Mouse (Mus musculus): ENCODE data around the gene Flii. TPM values are rescaled to one million over a fixed set of nuclear protein-coding genes. Genes with fewer than 3 reads are reported as not detected.

The Flii gene
- polyA plus RNA-seq, 1 experiment, result 152 TPM

DNA sequence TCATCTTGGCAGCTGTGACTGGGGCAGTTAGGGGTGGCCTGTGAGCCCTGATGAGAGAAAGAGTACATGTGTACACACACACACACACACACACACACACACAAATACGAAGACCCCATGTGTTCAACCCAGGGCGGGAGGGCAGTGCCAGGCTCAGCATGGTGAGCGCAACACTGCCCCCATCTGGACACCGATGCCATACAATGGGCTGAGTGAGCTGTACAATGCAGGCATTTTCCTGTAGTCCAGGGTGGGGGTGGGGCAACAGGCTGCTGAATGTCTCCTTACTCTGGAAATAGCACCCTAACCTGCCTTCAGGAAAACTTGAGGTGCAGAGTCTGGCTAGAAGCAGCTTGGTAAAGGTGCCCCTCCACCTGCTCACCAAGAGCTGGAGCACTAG lies 23.9 kb downstream of the Flii start:
- peak; percentile 84 for DNase-seq (ENCODE audit: low read depth)
- no peak for TF ChIP-seq POLR2A (IDR thresholded peaks at IDR 0.05; ENCODE audit: borderline replicate concordance, extremely low read depth, insufficient read depth, insufficient read length, poor library complexity, severe bottlenecking)
- peak; percentile 75 for TF ChIP-seq CTCF (IDR thresholded peaks at IDR 0.05; ENCODE audit: borderline replicate concordance, extremely low read depth, insufficient read depth, insufficient read length)

DNA sequence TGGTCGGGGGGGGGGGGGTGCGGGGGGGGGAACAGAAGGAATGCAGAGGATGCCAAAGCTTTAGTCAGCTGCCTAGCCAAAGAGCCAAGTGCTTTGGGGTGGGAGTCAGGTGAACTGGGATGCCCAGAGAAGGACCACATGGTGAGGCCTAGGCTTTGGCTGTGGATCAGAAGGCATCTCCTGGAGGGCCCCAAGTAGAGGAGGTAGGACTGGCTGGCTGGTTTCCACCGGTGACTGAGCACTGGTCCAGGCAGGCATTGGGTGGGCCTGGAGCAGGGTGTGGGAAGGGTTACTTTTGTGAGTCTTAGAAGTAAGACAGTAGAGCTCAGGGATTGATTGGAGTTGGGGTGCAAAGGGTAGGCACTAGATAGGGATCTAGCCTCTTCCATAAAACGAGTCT lies 25.5 kb downstream of the Flii start:
- TF ChIP-seq POLR2A (IDR thresholded peaks at IDR 0.05; ENCODE audit: borderline replicate concordance, extremely low read depth, insufficient read depth, insufficient read length, poor library complexity, severe bottlenecking) (no peak), CTCF (IDR thresholded peaks at IDR 0.05; ENCODE audit: borderline replicate concordance, extremely low read depth, insufficient read depth, insufficient read length) (no peak)
- no peak for DNase-seq (ENCODE audit: low read depth)

DNA sequence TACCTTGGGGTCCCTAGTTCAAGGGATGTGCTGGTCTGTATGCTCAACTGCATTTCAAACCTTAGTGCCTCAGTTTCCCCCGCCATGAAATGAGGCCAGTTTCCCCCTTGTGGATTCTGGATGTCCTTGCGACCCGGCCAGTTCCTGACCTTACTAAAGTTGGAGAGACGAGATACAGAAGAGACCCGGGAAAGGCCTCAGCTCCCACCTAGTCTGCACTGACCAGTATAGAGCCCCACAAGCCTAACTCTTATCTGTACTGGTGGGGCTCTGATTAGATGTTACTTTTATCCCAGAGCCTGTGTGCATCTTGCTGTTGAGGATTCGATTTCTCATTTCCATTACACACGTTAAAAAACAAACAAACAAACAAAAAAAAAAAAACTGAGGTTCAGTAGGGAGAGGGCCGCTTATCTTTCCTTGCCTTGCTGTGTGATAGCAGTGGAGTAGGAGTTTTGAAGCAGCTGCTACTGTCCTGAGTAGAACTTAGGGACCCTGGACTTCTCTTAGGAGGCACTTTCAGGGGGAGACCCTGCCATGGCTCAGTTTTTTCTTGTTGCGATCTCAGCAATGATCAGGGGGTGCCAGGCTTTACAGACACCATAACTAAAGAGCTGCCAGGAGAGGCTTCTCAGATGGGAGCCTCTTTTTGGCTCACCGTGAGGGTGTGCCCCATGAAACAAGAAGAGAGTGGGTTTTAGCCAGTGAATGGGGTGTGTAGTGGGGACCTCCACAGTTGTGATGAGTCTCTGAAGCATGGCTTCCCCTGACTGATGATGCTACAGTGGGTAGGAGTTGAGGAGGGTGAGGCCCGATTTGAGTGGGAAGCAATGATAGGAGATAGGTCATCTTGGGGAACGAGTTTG lies 26.5 kb downstream of the Flii start:
- DNase-seq (ENCODE audit: low read depth), result no peak
- TF ChIP-seq POLR2A (IDR thresholded peaks at IDR 0.05; ENCODE audit: borderline replicate concordance, extremely low read depth, insufficient read depth, insufficient read length, poor library complexity, severe bottlenecking) (no peak), CTCF (IDR thresholded peaks at IDR 0.05; ENCODE audit: borderline replicate concordance, extremely low read depth, insufficient read depth, insufficient read length) (no peak)

DNA sequence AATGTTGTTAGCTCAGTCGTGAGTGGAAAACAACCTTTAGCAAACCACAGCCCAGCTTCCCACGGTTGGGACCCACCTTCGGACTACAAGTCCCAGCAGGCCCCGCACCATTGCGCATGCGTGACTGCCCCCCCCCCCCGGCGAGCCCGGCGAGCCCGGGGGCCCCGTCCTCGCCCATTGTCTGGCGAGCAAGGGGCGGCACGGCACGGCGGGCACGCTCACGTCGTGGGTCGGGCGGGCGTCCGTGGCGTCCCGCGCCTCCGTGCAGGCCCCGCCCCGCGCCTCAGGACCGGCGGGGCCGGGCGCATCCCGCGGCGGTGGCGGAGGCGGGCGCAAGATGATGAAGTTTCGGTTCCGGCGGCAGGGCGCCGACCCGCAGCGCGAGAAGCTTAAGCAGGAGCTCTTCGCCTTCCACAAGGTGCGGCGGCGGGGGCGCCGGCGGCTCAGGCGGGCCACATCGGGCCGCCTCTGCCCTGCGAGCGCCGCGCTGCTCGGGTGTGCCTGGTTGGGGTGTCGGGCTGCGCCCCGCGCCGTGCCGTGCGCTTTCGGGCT lies 27.5 kb downstream of the Flii start, which contains the start of gene Llgl1:
TSS of gene Llgl1 (plus strand) at position 200 of the 552 bp plus-strand sequence.
- TF ChIP-seq CTCF (IDR thresholded peaks at IDR 0.05; ENCODE audit: borderline replicate concordance, extremely low read depth, insufficient read depth, insufficient read length) (no peak), POLR2A (IDR thresholded peaks at IDR 0.05; ENCODE audit: borderline replicate concordance, extremely low read depth, insufficient read depth, insufficient read length, poor library complexity, severe bottlenecking) (peak; percentile 84)
- peak; percentile 98 for DNase-seq (ENCODE audit: low read depth)

DNA sequence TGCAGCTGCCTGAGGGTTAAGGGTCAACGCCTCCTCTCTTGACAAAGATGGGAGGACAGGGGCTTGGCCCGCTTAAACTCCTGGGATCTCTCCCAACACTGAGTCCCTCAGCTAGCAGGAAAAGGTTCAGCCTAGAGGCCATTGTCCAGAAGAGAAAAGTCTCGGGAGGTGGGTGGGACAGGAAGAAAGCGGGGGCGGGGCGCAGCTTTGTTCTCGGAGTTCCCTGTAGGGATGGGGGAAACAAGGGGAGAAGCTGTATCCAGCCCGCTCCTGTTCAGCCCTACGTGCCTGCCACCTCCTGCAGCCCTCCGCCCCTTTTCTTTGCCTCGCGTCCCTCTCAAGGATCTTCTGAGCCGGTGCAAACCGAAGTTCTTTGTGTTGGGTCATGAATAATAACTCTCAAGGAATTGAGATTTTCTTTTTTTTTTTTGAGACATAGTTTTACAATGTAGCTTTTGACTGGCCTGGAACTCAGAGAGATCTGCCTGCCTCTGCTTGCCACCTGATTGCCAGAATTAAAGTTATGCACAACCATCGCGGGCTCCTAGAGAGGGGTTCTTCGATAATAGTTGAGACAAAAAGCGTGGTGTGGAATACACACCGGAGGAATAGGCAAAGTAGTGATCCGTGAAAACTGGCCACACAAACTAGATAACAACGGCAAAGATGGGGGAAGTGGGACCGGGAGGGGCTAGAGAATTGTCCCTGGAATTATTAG lies 28.1 kb downstream of the Flii start:
- peak; percentile 85 for DNase-seq (ENCODE audit: low read depth)
- TF ChIP-seq POLR2A (IDR thresholded peaks at IDR 0.05; ENCODE audit: borderline replicate concordance, extremely low read depth, insufficient read depth, insufficient read length, poor library complexity, severe bottlenecking), result peak; percentile 38; the same call in 1 of the 2 replicates
- TF ChIP-seq CTCF (IDR thresholded peaks at IDR 0.05; ENCODE audit: borderline replicate concordance, extremely low read depth, insufficient read depth, insufficient read length), result no peak

DNA sequence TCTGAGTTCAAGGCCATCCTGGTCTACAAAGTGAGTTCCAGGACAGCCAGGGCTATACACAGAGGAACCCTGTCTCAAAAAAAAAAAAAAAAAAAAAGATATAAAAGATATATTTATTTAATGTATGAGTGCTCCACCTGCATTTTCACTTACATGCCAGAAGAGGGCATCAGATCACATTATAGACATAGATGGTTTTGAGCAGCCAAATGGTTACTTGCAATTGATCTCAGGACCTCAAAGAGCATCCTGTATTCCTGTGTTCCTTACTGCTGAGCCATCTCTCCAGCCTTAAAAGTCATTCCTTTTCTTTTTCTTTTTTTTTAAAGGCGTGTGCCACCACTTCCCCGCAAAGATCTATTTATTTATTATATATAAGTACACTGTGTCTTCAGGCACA lies 29.5 kb downstream of the Flii start:
- TF ChIP-seq CTCF (IDR thresholded peaks at IDR 0.05; ENCODE audit: borderline replicate concordance, extremely low read depth, insufficient read depth, insufficient read length), result 0 out of 2 replicates have a peak, but pooled peaks have one; percentile 30
- TF ChIP-seq POLR2A (IDR thresholded peaks at IDR 0.05; ENCODE audit: borderline replicate concordance, extremely low read depth, insufficient read depth, insufficient read length, poor library complexity, severe bottlenecking), result no peak
- peak; percentile 57 for DNase-seq (ENCODE audit: low read depth)

DNA sequence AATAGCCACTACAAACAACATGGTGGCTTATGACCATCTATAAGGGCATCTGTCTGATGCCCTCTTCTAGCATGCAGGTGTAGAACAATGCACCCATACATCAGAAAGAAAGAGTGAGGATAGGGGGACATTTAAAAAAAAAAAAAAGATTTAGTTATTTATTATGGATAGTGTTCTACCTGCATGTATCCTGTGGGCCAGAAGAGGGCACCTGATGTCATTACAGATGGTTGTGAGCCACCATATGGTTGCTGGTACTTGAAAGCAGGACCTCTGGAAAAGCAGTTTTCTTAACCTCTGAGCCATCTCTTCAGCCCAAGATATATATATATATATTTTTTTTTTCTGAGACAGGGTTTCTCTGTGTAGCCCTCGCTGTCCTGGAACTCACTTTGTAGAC lies 30.9 kb downstream of the Flii start:
- TF ChIP-seq POLR2A (IDR thresholded peaks at IDR 0.05; ENCODE audit: borderline replicate concordance, extremely low read depth, insufficient read depth, insufficient read length, poor library complexity, severe bottlenecking), result no peak
- TF ChIP-seq CTCF (IDR thresholded peaks at IDR 0.05; ENCODE audit: borderline replicate concordance, extremely low read depth, insufficient read depth, insufficient read length), result no peak
- DNase-seq (ENCODE audit: low read depth), result no peak

Other genes with a start within 250 kb of the Flii start
- gene Alkbh5, start 190.9 kb downstream of the Flii start, polyA plus RNA-seq (2012; rRNA removed), result 15.8 and 22.4 TPM in 2 replicates
- 123 and 152 TPM in 2 replicates for gene Llgl1, start 27.5 kb downstream of the Flii start, polyA plus RNA-seq (2012; rRNA removed)
- gene Mief2, start 1.1 kb upstream of the Flii start, polyA plus RNA-seq (2012; rRNA removed), result 27.9 and 29.9 TPM in 2 replicates
- 10.2 TPM in 2 replicates for gene Top3a, start 50.1 kb upstream of the Flii start, polyA plus RNA-seq (2012; rRNA removed)
- 9.9 and 13.0 TPM in 2 replicates for gene Smcr8, start 50.3 kb upstream of the Flii start, polyA plus RNA-seq (2012; rRNA removed)
- gene Shmt1, start 84.5 kb upstream of the Flii start, polyA plus RNA-seq (2012; rRNA removed), result 6.5 and 13.4 TPM in 2 replicates
- 15.5 and 16.2 TPM in 2 replicates for gene Dhrs7b, start 103.4 kb upstream of the Flii start, polyA plus RNA-seq (2012; rRNA removed)
- gene Tmem11, start 152.0 kb upstream of the Flii start, polyA plus RNA-seq (2012; rRNA removed), result 58.8 and 80.1 TPM in 2 replicates
- 51.5 and 54.6 TPM in 2 replicates for gene Natd1, start 187.5 kb upstream of the Flii start, polyA plus RNA-seq (2012; rRNA removed)
- 14.7 and 17.3 TPM in 2 replicates for gene Map2k3, start 204.8 kb upstream of the Flii start, polyA plus RNA-seq (2012; rRNA removed)

Data from brain, embryonic 14.5 days (tissue).